Mouse (Mus musculus) retina, adult 2 months (tissue): ENCODE data around the gene Txndc15.

Experiments
- DNase-seq: peaks from one replicate; pipeline ENCODE4 v3.0.0-alpha.2; 2012; ENCODE audit warnings: low read depth, low spot score

The Txndc15 gene

GRCm38 (mm10) chr13:55730716-55731115, 16.3 kb downstream of the Txndc15 start:
- DNase-seq, result no peak

- no peak for DNase-seq
Measured at GRCm38 (mm10) chr13:55732121-55732520, 17.7 kb downstream of the Txndc15 start.

- DNase-seq, result no peak
Measured at GRCm38 (mm10) chr13:55733628-55734502, 19.4 kb downstream of the Txndc15 start.

GRCm38 (mm10) chr13:55737885-55738284, 23.4 kb downstream of the Txndc15 start:
- DNase-seq, result no peak

GRCm38 (mm10) chr13:55742306-55742705, 27.9 kb downstream of the Txndc15 start:
- DNase-seq, result no peak

- DNase-seq, result no peak
Measured at GRCm38 (mm10) chr13:55754380-55754779, 39.9 kb downstream of the Txndc15 start.

- no peak for DNase-seq
Measured at GRCm38 (mm10) chr13:55756789-55757188, 42.3 kb downstream of the Txndc15 start.

- DNase-seq, result no peak
Measured at GRCm38 (mm10) chr13:55757645-55758044, 43.2 kb downstream of the Txndc15 start.

- no peak for DNase-seq
Measured at GRCm38 (mm10) chr13:55760576-55760975, 46.1 kb downstream of the Txndc15 start.

- no peak for DNase-seq
Measured at GRCm38 (mm10) chr13:55761486-55761885, 47.0 kb downstream of the Txndc15 start.

- DNase-seq, result no peak
Measured at GRCm38 (mm10) chr13:55774352-55774751, 59.9 kb downstream of the Txndc15 start.

GRCm38 (mm10) chr13:55775056-55775455, 60.6 kb downstream of the Txndc15 start:
- DNase-seq, result no peak
